Mouse (Mus musculus) left cerebral cortex, adult 6 months (tissue): ENCODE data around the gene Optc. TPM values are rescaled to one million over a fixed set of nuclear protein-coding genes. Genes with fewer than 3 reads are reported as not detected.

Source experiments
- long read RNA-seq, 2 experiments: library from polyadenylated mRNA; unstranded; transcript quantifications; one replicate each; pipeline ENCODE4 v2.0.0; 2019 to 2020
- polyA plus RNA-seq: library from polyadenylated mRNA; unstranded; fragments of <200 nt; fragmentation: Nextera tagmentation; gene quantifications from 2 replicates; pipeline ENCODE4 v1.2.3, GENCODE M21; 2021

Optc gene
- polyA plus RNA-seq: 0.93 and 1.3 TPM in 2 replicates
- long read RNA-seq, experiment 1: 0 reads
- long read RNA-seq, experiment 2, partial matches to known transcripts: 1 of 3 reads
- long read RNA-seq, experiment 2, other reads (novel, unspliced or antisense): 2 of 3 reads

DNA sequence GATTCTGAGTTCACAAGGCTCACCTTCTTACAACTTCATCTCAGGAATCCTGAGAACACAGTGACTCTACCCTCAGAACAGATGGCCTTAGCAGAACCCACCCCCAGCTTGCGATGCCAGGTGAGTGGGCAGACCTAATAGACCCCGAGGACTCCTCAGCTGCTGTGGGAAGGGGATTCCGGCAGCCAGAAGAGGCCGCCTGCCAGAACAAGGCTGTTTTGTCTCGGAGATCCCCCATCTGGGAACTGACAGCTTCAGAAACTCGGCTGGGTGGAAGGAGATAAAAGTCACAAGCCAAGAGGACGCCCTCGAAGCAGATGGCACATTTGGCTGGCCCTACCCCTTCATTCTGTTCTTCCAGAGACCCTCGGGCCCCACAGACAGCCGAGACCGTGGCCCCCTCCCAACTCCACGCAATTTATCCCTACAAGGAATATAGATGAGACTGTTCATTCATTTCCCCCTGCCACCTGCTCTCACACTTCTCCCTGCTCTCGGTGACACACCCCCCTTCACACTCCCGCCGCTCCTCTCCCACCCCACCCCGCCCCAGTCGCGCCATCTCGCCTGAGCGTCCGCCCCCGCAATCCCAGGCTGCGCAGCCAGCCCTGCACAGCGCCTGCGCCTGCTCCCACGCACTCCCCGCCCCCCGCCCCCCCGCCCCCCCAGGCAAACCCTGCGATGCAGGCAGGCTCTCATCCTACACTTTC lies at the start of gene Optc:
Gene Optc, minus strand, starts transcription at position 51 of the 710 bp plus-strand sequence.

GRCm38 (mm10) chr1:133921304-133921751 lies 13.5 kb upstream of the Optc start, which contains the start of gene Prelp:
Prelp (minus strand) TSS chr1:133921414.

Other genes starting within 250 kb of the Optc start
- 0.39 and 0.49 TPM in 2 replicates for gene Zbed6, start 247.1 kb downstream of the Optc start, polyA plus RNA-seq
- 0.31 and 0.35 TPM in 2 replicates for gene Gm38394, start 246.7 kb downstream of the Optc start, polyA plus RNA-seq
- gene Lax1, start 217.9 kb downstream of the Optc start, polyA plus RNA-seq: not detected in 2 replicates
- 12.9 and 21.2 TPM in 2 replicates for gene Atp2b4, start 107.0 kb downstream of the Optc start, polyA plus RNA-seq
- gene Prelp, start 13.4 kb upstream of the Optc start, polyA plus RNA-seq: 15.0 and 24.5 TPM in 2 replicates
- gene Fmod, start 129.3 kb upstream of the Optc start, polyA plus RNA-seq: 7.1 and 9.6 TPM in 2 replicates
- gene Btg2, start 171.1 kb upstream of the Optc start, polyA plus RNA-seq: 17.8 and 27.4 TPM in 2 replicates
- 0.13 TPM in 1 of 2 replicates, not detected in the other for gene Chit1, start 203.2 kb upstream of the Optc start, polyA plus RNA-seq